Mouse (Mus musculus) intestine, postnatal 0 days (tissue): ENCODE data around the gene Ndp. TPM values are rescaled to one million over a fixed set of nuclear protein-coding genes. Genes with fewer than 3 reads are reported as not detected.

ENCODE experiments used
- ATAC-seq: fragments of 200-750 bp; cut with Nextera tagmentation; 2 replicates; pipeline ENCODE4 v1.8.0; 2017; ENCODE audit warnings: mild to moderate bottlenecking, moderate TSS enrichment, moderate library complexity
- H3K27ac ChIP-seq: fragments of 300-500 bp; sonication (generic); 2 replicates; pipeline ENCODE4 v1.5.1; 2014; ENCODE audit warnings: mild to moderate bottlenecking, low read depth, low read length, moderate library complexity
- H3K27me3 ChIP-seq: fragments of 300-500 bp; sonication (generic); replicated peaks from 2 replicates; pipeline ENCODE4 v1.6.1; 2014; ENCODE audit warnings: low read length, mixed read lengths; ENCODE audit not compliant: control insufficient read depth, insufficient read depth
- H3K36me3 ChIP-seq: fragments of 300-500 bp; sonication (generic); 2 replicates; pipeline ENCODE4 v1.6.1; 2014; ENCODE audit warnings: mild to moderate bottlenecking, moderate library complexity; ENCODE audit not compliant: control insufficient read depth, insufficient read depth
- H3K4me1 ChIP-seq: fragments of 300-500 bp; sonication (generic); replicated peaks from 2 replicates; pipeline ENCODE4 v1.6.1; 2014; ENCODE audit warnings: antibody characterized with exemption, low read length, mixed read lengths; ENCODE audit not compliant: control insufficient read depth, insufficient read depth
- H3K4me2 ChIP-seq: fragments of 300-500 bp; sonication (generic); replicated peaks from 2 replicates; pipeline ENCODE4 v1.6.1; 2014; ENCODE audit warnings: low read depth, mild to moderate bottlenecking, moderate library complexity
- H3K4me3 ChIP-seq: fragments of 300-500 bp; sonication (generic); 2 replicates; pipeline ENCODE4 v1.5.1; 2014; ENCODE audit warnings: low read depth, low read length
- H3K9ac ChIP-seq: fragments of 300-500 bp; sonication (generic); 2 replicates; pipeline ENCODE4 v1.6.1; 2014; ENCODE audit warnings: mild to moderate bottlenecking, low read depth, low read length
- H3K9me3 ChIP-seq: fragments of 300-500 bp; sonication (generic); 2 replicates; pipeline ENCODE4 v1.6.1; 2016; ENCODE audit warnings: mixed run types; ENCODE audit not compliant: control insufficient read depth
- CTCF ChIP-seq: sonication (generic); IDR thresholded peaks from 2 replicates; pipeline ENCODE4 v1.5.1; 2016; ENCODE audit warnings: low read depth, mild to moderate bottlenecking, control low read depth, antibody characterized with exemption, moderate library complexity
- WGBS: fragments of 180-500 bp; shearing (Covaris S2); extraction: QIAGEN DNeasy Blood & Tissue Kit; methylation state at CpG from one replicate; pipeline ENCODE4 v1.1.7; 2014; 5-methylcytosine and 5-hydroxymethylcytosine counted together
- polyA plus RNA-seq: library from polyadenylated mRNA; unstranded; fragments of >200 nt; fragmentation: Nextera tagmentation; extraction: Ambion mirVana; gene quantifications from 2 replicates; pipeline ENCODE4 v1.2.1, GENCODE M21; 2015

Gene Ndp
- polyA plus RNA-seq, 1 experiment from 2014 or later, result 0.12 TPM

DNA sequence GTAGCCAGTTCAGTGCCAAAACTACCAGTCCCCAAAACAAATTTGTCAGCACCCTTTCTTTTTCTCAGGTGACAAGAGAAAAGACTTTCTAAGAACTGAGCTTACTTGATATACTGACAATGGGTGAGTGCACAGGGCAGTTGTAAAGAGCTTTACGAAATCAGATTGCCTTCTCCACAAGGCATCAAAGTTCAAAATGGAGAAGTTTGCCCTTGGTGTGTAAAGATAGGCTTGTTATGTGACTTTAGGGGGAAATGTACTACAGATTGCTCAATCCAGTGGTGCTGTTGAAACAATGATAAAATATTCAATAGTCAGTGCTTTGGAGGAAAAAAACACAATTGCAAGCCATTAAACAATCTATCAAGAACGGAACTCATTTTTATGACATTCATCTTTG is 70.1 kb downstream of the Ndp start:
- peak; percentile 30; the same call in 1 of the 2 replicates for ATAC-seq
- TF ChIP-seq CTCF, result no peak
- no peaks in the 10 kb centered on the region for H3K4me1 ChIP-seq
- no peak overlapping the region for H3K4me3 ChIP-seq
- no peaks in the 10 kb centered on the region for H3K27me3 ChIP-seq
- H3K9me3 ChIP-seq, result no peaks in the 10 kb centered on the region
- H3K9ac ChIP-seq, result no peak overlapping the region
- 44% methylated on average over 2 of the region's 2 CpGs for WGBS
- H3K27ac ChIP-seq, result no peak overlapping the region
- H3K36me3 ChIP-seq, result no peaks in the 10 kb centered on the region
- H3K4me2 ChIP-seq, result no peak overlapping the region

DNA sequence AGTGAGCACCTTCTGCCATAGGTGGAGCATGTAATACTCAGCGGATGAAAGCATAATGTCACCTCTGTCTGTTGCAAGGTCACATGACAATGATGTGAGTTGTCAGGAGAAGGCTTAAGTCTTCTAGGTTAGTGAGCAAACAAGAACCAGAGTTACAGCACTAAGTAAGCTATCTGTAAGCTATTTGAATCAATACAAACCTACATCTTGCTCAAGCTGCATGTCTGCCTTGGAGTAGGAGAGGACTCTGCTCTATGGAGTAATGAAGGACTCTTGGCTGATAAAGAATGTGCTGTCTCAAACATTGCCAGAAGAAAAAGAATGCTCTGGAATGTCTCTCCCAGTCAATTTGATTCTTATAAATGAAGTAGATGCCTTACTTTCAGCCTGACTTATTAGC is 74.3 kb downstream of the Ndp start:
- H3K4me2 ChIP-seq, result no peak overlapping the region
- no peaks in the 10 kb centered on the region for H3K36me3 ChIP-seq
- ATAC-seq, result peak; percentile 78
- H3K27ac ChIP-seq, result peak overlapping the region; percentile 54; the same call in 1 of the 2 replicates
- no peak for TF ChIP-seq CTCF
- H3K4me3 ChIP-seq, result no peak overlapping the region
- no peaks in the 10 kb centered on the region for H3K4me1 ChIP-seq
- no peaks in the 10 kb centered on the region for H3K27me3 ChIP-seq
- WGBS, result 69% methylated on average over 1 of the region's 1 CpGs
- H3K9ac ChIP-seq, result no peak overlapping the region
- no peaks in the 10 kb centered on the region for H3K9me3 ChIP-seq

- no peak for TF ChIP-seq CTCF
- ATAC-seq, result peak; percentile 94
- no peaks in the 10 kb centered on the region for H3K36me3 ChIP-seq
- H3K4me2 ChIP-seq, result no peak overlapping the region
- H3K4me1 ChIP-seq, result no peaks in the 10 kb centered on the region
- H3K27ac ChIP-seq, result peak overlapping the region; percentile 54; the same call in 1 of the 2 replicates
- H3K27me3 ChIP-seq, result no peaks in the 10 kb centered on the region
- no peak overlapping the region for H3K9ac ChIP-seq
- no peaks in the 10 kb centered on the region for H3K9me3 ChIP-seq
- H3K4me3 ChIP-seq, result no peak overlapping the region
Measured at GRCm38 (mm10) chrX:16836488-16837082, 75.0 kb downstream of the Ndp start.

Other genes with a start within 250 kb of the Ndp start
- gene Maob, start 94.4 kb downstream of the Ndp start, polyA plus RNA-seq, result 247 and 294 TPM in 2 replicates